Mouse (Mus musculus) kidney, adult 2 months (tissue): Measurements from ENCODE around the gene Tmem236. TPM values are rescaled to one million over a fixed set of nuclear protein-coding genes. Genes with fewer than 3 reads are reported as not detected.

Experiments used
- DNase-seq: peaks from one replicate; pipeline ENCODE4 v3.0.0; 2021
- H3K27ac ChIP-seq: fragments of 200-500 bp; 2 replicates; pipeline ENCODE4 v1.5.1; 2012; ENCODE audit warnings: low read depth, low read length, control low read depth, inconsistent platforms; ENCODE audit not compliant: insufficient read depth
- H3K27me3 ChIP-seq: fragments of 200-500 bp; replicated peaks from 2 replicates; pipeline ENCODE4 v1.6.1; 2012; ENCODE audit warnings: mild to moderate bottlenecking, moderate library complexity, low read length, inconsistent platforms; ENCODE audit not compliant: control insufficient read depth, insufficient read depth
- H3K36me3 ChIP-seq: fragments of 200-500 bp; 2 replicates; pipeline ENCODE4 v1.6.1; 2012; ENCODE audit warnings: mild to moderate bottlenecking, moderate library complexity, low read length, inconsistent platforms; ENCODE audit not compliant: control insufficient read depth, insufficient read depth
- H3K4me1 ChIP-seq: fragments of 200-500 bp; 2 replicates; pipeline ENCODE4 v1.6.1; 2011; ENCODE audit warnings: low read length; ENCODE audit not compliant: control insufficient read depth, insufficient read depth
- H3K4me3 ChIP-seq: fragments of 200-500 bp; 2 replicates; pipeline ENCODE4 v1.5.1; 2011; ENCODE audit warnings: mild to moderate bottlenecking, low read depth, low read length, control low read depth; ENCODE audit not compliant: insufficient read depth
- CTCF ChIP-seq: fragments of 200-500 bp; conservative IDR thresholded peaks from 2 replicates; pipeline ENCODE4 v1.5.1; 2011; ENCODE audit warnings: low read depth, mild to moderate bottlenecking, control low read depth, low read length, moderate library complexity, mixed read lengths; ENCODE audit not compliant: insufficient read depth, insufficient read length
- POLR2A ChIP-seq: fragments of 200-500 bp; IDR thresholded peaks from one replicate; pipeline ENCODE4 v1.6.1; 2011; ENCODE audit warnings: low read depth, low read length, control low read depth
- WGBS: fragments of 180-500 bp; shearing (Covaris S2); methylation state at CpG from one replicate; pipeline ENCODE4 v1.1.7; 2018; 5-methylcytosine and 5-hydroxymethylcytosine counted together
- polyA plus RNA-seq: library from polyadenylated mRNA; depleted of rRNA; stranded (reverse); fragments of >200 nt; gene quantifications from 2 replicates; pipeline ENCODE4 v1.2.3, GENCODE M21; 2012

The Tmem236 gene
- polyA plus RNA-seq, 1 experiment: 0.05 TPM

GRCm38 (mm10) chr2:14140044-14140443 is 34.3 kb upstream of the Tmem236 start:
- Histone ChIP-seq H3K27me3 (no peaks in the 10 kb centered on the region), H3K4me1 (no peaks in the 10 kb centered on the region), H3K36me3 (no peaks in the 10 kb centered on the region; the same call in 1 of the 2 replicates), H3K27ac (no peak overlapping the region), H3K4me3 (no peak overlapping the region)
- no peak for DNase-seq
- no peak for TF ChIP-seq CTCF
- TF ChIP-seq POLR2A: no peak
- 90% methylated on average over 2 of the region's 2 CpGs for WGBS

GRCm38 (mm10) chr2:14145311-14145710 is 29.0 kb upstream of the Tmem236 start:
- DNase-seq: no peak
- Histone ChIP-seq H3K4me3 (no peak overlapping the region), H3K4me1 (no peaks in the 10 kb centered on the region), H3K27me3 (no peaks in the 10 kb centered on the region), H3K27ac (no peak overlapping the region), H3K36me3 (peaks cover 1% of the 10 kb centered on the region; the same call in 1 of the 2 replicates)
- no peak for TF ChIP-seq POLR2A
- no peak for TF ChIP-seq CTCF
- WGBS: 65% methylated on average over 3 of the region's 3 CpGs

- DNase-seq: no peak
- Histone ChIP-seq H3K4me3 (no peak overlapping the region), H3K27ac (no peak overlapping the region), H3K27me3 (no peaks in the 10 kb centered on the region), H3K4me1 (no peaks in the 10 kb centered on the region), H3K36me3 (peaks cover 1% of the 10 kb centered on the region; the same call in 1 of the 2 replicates)
- 82% methylated on average over 2 of the region's 2 CpGs for WGBS
- TF ChIP-seq POLR2A (no peak), CTCF (no peak)
Measured at GRCm38 (mm10) chr2:14146913-14147312, 27.4 kb upstream of the Tmem236 start.

GRCm38 (mm10) chr2:14150829-14151228 is 23.5 kb upstream of the Tmem236 start:
- peak; percentile 18 for DNase-seq
- Histone ChIP-seq H3K4me1 (no peaks in the 10 kb centered on the region), H3K36me3 (peaks cover 1% of the 10 kb centered on the region; the same call in 1 of the 2 replicates), H3K4me3 (no peak overlapping the region), H3K27me3 (no peaks in the 10 kb centered on the region), H3K27ac (no peak overlapping the region)
- TF ChIP-seq CTCF (no peak), POLR2A (no peak)
- WGBS: 80% methylated on average over 2 of the region's 2 CpGs

- 93% methylated on average over 6 of the region's 6 CpGs for WGBS
- H3K36me3 ChIP-seq: peaks cover 1% of the 10 kb centered on the region; the same call in 1 of the 2 replicates
- no peak overlapping the region for H3K27ac ChIP-seq
- no peaks in the 10 kb centered on the region for H3K4me1 ChIP-seq
- H3K27me3 ChIP-seq: no peaks in the 10 kb centered on the region
- DNase-seq: no peak
- H3K4me3 ChIP-seq: no peak overlapping the region
- TF ChIP-seq POLR2A: no peak
- no peak for TF ChIP-seq CTCF
Measured at GRCm38 (mm10) chr2:14151854-14152253, 22.5 kb upstream of the Tmem236 start.

- no peaks in the 10 kb centered on the region for H3K36me3 ChIP-seq
- no peaks in the 10 kb centered on the region for H3K4me1 ChIP-seq
- TF ChIP-seq POLR2A: no peak
- TF ChIP-seq CTCF: no peak
- H3K27ac ChIP-seq: no peak overlapping the region
- no peaks in the 10 kb centered on the region for H3K27me3 ChIP-seq
- H3K4me3 ChIP-seq: no peak overlapping the region
- 49% methylated on average over 3 of the region's 3 CpGs for WGBS
- DNase-seq: no peak
Measured at GRCm38 (mm10) chr2:14159047-14159446, 15.3 kb upstream of the Tmem236 start.

GRCm38 (mm10) chr2:14159756-14160155 is 14.6 kb upstream of the Tmem236 start:
- Histone ChIP-seq H3K36me3 (no peaks in the 10 kb centered on the region), H3K27ac (no peak overlapping the region), H3K4me1 (no peaks in the 10 kb centered on the region), H3K27me3 (no peaks in the 10 kb centered on the region), H3K4me3 (no peak overlapping the region)
- DNase-seq: no peak
- WGBS: 67% methylated on average over 2 of the region's 2 CpGs
- TF ChIP-seq POLR2A (no peak), CTCF (0 out of 2 replicates have a peak, but pooled peaks have one; percentile 3)
